Mouse (Mus musculus) MEL (cell line): ENCODE results near the gene Rph3al. TPM values are rescaled to one million over a fixed set of nuclear protein-coding genes. Genes with fewer than 3 reads are reported as not detected.

Source experiments
- DNase-seq: peaks from one replicate; pipeline ENCODE4 v3.0.0; 2011; ENCODE audit warnings: low read depth, low spot score
- H3K27ac ChIP-seq: 2 replicates; pipeline ENCODE4 v1.5.1; 2012; ENCODE audit warnings: low read depth, mild to moderate bottlenecking, control low read depth, low read length, moderate library complexity; ENCODE audit not compliant: control insufficient read depth
- H3K27me3 ChIP-seq, 2 experiments: fragments of 150-350 bp in 1 of 2; sonication (generic) in 1 of 2; 2 replicates each; pipeline ENCODE4 v1.6.1; 2012; ENCODE audit warnings: low read length in 2 of 2, mild to moderate bottlenecking in 2 of 2, improper control_type of control experiment in 1 of 2, moderate library complexity in 1 of 2; ENCODE audit not compliant: insufficient read depth in 2 of 2, control insufficient read depth in 1 of 2
- H3K36me3 ChIP-seq, 2 experiments: 2 replicates each; pipeline ENCODE4 v1.6.1; 2012 to 2014; ENCODE audit warnings: low read length in 2 of 2, improper control_type of control experiment in 1 of 2, inconsistent platforms in 1 of 2, mild to moderate bottlenecking in 1 of 2; ENCODE audit not compliant: insufficient read depth in 2 of 2, control insufficient read depth in 1 of 2
- H3K4me1 ChIP-seq, 2 experiments: fragments of 150-350 bp in 1 of 2; sonication (generic) in 1 of 2; 2 replicates each; pipeline ENCODE4 v1.6.1; 2012; ENCODE audit warnings: low read length in 2 of 2, improper control_type of control experiment in 1 of 2, mild to moderate bottlenecking in 1 of 2; ENCODE audit not compliant: insufficient read depth in 2 of 2, control insufficient read depth in 1 of 2
- H3K4me3 ChIP-seq, 2 experiments: fragments of 150-350 bp in 1 of 2; sonication (generic) in 1 of 2; 2 replicates each; pipeline ENCODE4 v1.5.1; 2012; ENCODE audit warnings: low read depth in 2 of 2, low read length in 2 of 2, mild to moderate bottlenecking in 2 of 2, moderate library complexity in 2 of 2, control low read depth in 1 of 2, improper control_type of control experiment in 1 of 2; ENCODE audit not compliant: control insufficient read depth in 1 of 2, insufficient read depth in 1 of 2
- H3K79me2 ChIP-seq: 2 replicates; pipeline ENCODE4 v1.6.1; 2012; ENCODE audit warnings: mild to moderate bottlenecking, low read length, moderate library complexity; ENCODE audit not compliant: control insufficient read depth, poor library complexity, insufficient read depth
- H3K9ac ChIP-seq: 2 replicates; pipeline ENCODE4 v1.6.1; 2012; ENCODE audit warnings: low read depth, mild to moderate bottlenecking, control low read depth, low read length, moderate library complexity; ENCODE audit not compliant: control insufficient read depth, poor library complexity, severe bottlenecking
- H3K9me3 ChIP-seq: fragments of 150-350 bp; sonication (generic); replicated peaks from 2 replicates; pipeline ENCODE4 v1.6.1; 2012; ENCODE audit warnings: mild to moderate bottlenecking, low read length, improper control_type of control experiment, moderate library complexity; ENCODE audit not compliant: insufficient read depth
- BHLHE40 ChIP-seq: IDR thresholded peaks from 2 replicates; pipeline ENCODE4 v1.6.1; 2012; ENCODE audit warnings: low read depth, mild to moderate bottlenecking, inconsistent platforms, low read length, improper control_type of control experiment, borderline replicate concordance
- CHD1 ChIP-seq: IDR thresholded peaks from 2 replicates; pipeline ENCODE4 v1.6.1; 2012; ENCODE audit warnings: low read depth, mild to moderate bottlenecking, inconsistent platforms, low read length, improper control_type of control experiment
- E2F4 ChIP-seq: IDR thresholded peaks from 2 replicates; pipeline ENCODE4 v1.6.1; 2011; ENCODE audit warnings: low read depth, low read length, improper control_type of control experiment, borderline replicate concordance
- ELF1 ChIP-seq: IDR thresholded peaks from 2 replicates; pipeline ENCODE4 v1.6.1; 2014; ENCODE audit warnings: low read depth, mild to moderate bottlenecking, inconsistent platforms, low read length, improper control_type of control experiment, moderate library complexity
- EP300 ChIP-seq, 2 experiments: IDR thresholded peaks; 2 replicates each; pipeline ENCODE4 v1.6.1; 2011; ENCODE audit warnings: improper control_type of control experiment in 2 of 2, low read length in 2 of 2, low read depth in 1 of 2, mild to moderate bottlenecking in 1 of 2
- ETS1 ChIP-seq: IDR thresholded peaks from 2 replicates; pipeline ENCODE4 v1.6.1; 2012; ENCODE audit warnings: low read depth, mild to moderate bottlenecking, inconsistent platforms, low read length, improper control_type of control experiment, moderate library complexity
- GABPA ChIP-seq: IDR thresholded peaks from 2 replicates; pipeline ENCODE4 v1.6.1; 2012; ENCODE audit warnings: low read depth, mild to moderate bottlenecking, inconsistent platforms, low read length, improper control_type of control experiment, moderate library complexity
- HCFC1 ChIP-seq: IDR thresholded peaks from 2 replicates; pipeline ENCODE4 v1.6.1; 2012; ENCODE audit warnings: low read depth, mild to moderate bottlenecking, inconsistent platforms, low read length, improper control_type of control experiment, moderate library complexity
- KAT2A ChIP-seq: conservative IDR thresholded peaks from 2 replicates; pipeline ENCODE4 v1.6.1; 2012; ENCODE audit warnings: low read depth, low read length, improper control_type of control experiment, inconsistent platforms
- MAFK ChIP-seq: IDR thresholded peaks from 2 replicates; pipeline ENCODE4 v1.6.1; 2011; ENCODE audit warnings: low read depth, mild to moderate bottlenecking, low read length, improper control_type of control experiment, borderline replicate concordance
- MAX ChIP-seq: IDR thresholded peaks from 2 replicates; pipeline ENCODE4 v1.6.1; 2011; ENCODE audit warnings: low read length, improper control_type of control experiment
- MEF2A ChIP-seq: IDR thresholded peaks from 2 replicates; pipeline ENCODE4 v1.6.1; 2014; ENCODE audit warnings: low read depth, mild to moderate bottlenecking, inconsistent platforms, low read length, improper control_type of control experiment; ENCODE audit not compliant: poor library complexity, insufficient replicate concordance, severe bottlenecking; ENCODE audit errors: extremely low read depth
- MYB ChIP-seq: IDR thresholded peaks from 2 replicates; pipeline ENCODE4 v1.6.1; 2011; ENCODE audit warnings: mild to moderate bottlenecking, low read depth, low read length, improper control_type of control experiment
- MYC ChIP-seq: IDR thresholded peaks from 2 replicates; pipeline ENCODE4 v1.6.1; 2011; ENCODE audit warnings: low read depth, mild to moderate bottlenecking, low read length, improper control_type of control experiment, moderate library complexity
- NRF1 ChIP-seq: IDR thresholded peaks from 2 replicates; pipeline ENCODE4 v1.6.1; 2014; ENCODE audit warnings: low read depth, mild to moderate bottlenecking, inconsistent platforms, low read length, improper control_type of control experiment, moderate library complexity; ENCODE audit not compliant: poor library complexity, insufficient read depth, severe bottlenecking
- POLR2AphosphoS5 ChIP-seq: IDR thresholded peaks from 2 replicates; pipeline ENCODE4 v1.6.1; 2012; ENCODE audit warnings: low read depth, borderline replicate concordance, mild to moderate bottlenecking, inconsistent platforms, low read length, moderate library complexity, mixed read lengths
- SMC3 ChIP-seq: IDR thresholded peaks from 2 replicates; pipeline ENCODE4 v1.6.1; 2011; ENCODE audit warnings: low read depth, low read length, improper control_type of control experiment
- TBP ChIP-seq: IDR thresholded peaks from 2 replicates; pipeline ENCODE4 v1.8.0; 2011; ENCODE audit warnings: low read depth, low read length, improper control_type of control experiment
- ZKSCAN1 ChIP-seq: IDR thresholded peaks from 2 replicates; pipeline ENCODE4 v1.6.1; 2012; ENCODE audit warnings: low read depth, mild to moderate bottlenecking, inconsistent platforms, low read length, improper control_type of control experiment, moderate library complexity
- polyA plus RNA-seq, 2 experiments: library from polyadenylated mRNA; stranded (reverse) in 1 of 2; unstranded in 1 of 2; fragments of >175 nt in 1 of 2; fragments of >200 nt in 1 of 2; gene quantifications; 2 replicates each; pipeline versions ENCODE4 v1.2.1 to v1.2.4; 2012; ENCODE audit warnings: low replicate concordance in 2 of 2, low read depth in 1 of 2; ENCODE audit not compliant: insufficient read length in 2 of 2, insufficient read depth in 1 of 2, missing spikeins in 1 of 2
- total RNA-seq: library from RNA; depleted of rRNA; stranded (reverse); fragments of 300-350 nt; gene quantifications from 2 replicates; pipeline ENCODE4 v1.2.3, GENCODE M21; 2012

The Rph3al gene
- total and polyA plus RNA-seq, 3 experiments, result 9.4 to 23.0 TPM; not detected in 1

DNA sequence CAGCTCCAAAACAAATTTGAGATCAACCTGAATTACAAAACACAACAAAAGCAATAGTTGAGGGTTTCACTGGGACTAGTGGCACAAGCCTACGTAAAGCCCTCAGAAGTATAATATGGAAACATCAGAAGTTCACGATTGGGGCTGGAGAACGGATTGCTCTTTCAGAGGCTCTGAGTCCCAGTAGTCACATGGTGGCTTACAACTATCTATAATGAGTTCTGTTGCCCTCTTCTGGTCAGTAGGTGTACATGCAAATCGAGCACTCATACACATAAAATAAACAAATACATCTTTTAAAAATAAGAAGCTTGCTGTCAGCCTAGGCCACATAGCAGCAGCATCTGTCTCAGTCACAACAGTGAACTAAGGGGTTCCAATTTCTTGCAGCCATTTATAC, 45.0 kb upstream of the Rph3al start (continued):
- TF ChIP-seq GABPA, result no peak

DNA sequence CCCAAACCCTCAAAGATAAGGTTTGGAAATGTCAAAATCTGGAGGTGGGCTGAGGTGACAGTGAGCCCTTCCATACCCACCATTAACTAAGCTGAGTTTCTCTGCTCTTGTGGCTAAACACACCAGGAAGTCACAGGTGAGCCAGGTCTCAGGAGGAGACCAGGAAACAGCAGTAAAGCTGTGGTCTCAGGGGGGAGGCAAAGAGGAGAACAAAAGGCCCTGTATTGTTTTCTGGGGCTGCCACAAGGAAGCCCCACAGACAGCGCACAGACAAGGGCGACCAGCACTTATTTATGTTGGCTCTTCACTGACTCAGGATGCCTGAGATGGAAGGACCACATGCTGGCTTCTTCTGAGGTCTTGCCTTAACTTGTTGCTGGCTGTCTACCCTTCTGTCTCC, 42.2 kb upstream of the Rph3al start:
- DNase-seq, result no peak
- Histone ChIP-seq H3K9me3 (no peaks in the 10 kb centered on the region), H3K27me3 (peaks cover 0 to 2% of the 10 kb centered on the region in 2 experiments; a peak in 1 of 4 replicates), H3K4me3 (no peak overlapping the region), H3K79me2 (no peaks in the 10 kb centered on the region), H3K27ac (no peak overlapping the region), H3K36me3 (peaks cover 0 to 4% of the 10 kb centered on the region in 2 experiments; a peak in 2 of 4 replicates), H3K4me1 (peaks cover 2 to 13% of the 10 kb centered on the region in 2 experiments; a peak in 3 of 4 replicates), H3K9ac (no peak overlapping the region)
- TF ChIP-seq BHLHE40 (no peak), MYC (no peak), SMC3 (no peak), HCFC1 (no peak), MEF2A (no peak), ETS1 (no peak), ZKSCAN1 (no peak), POLR2AphosphoS5 (no peak), MYB (no peak), EP300 (IDR thresholded peaks at IDR 0.05; ENCODE audit: low read depth in 1 of 2, low read length in 2 of 2) (no peak), MAX (no peak)

DNA sequence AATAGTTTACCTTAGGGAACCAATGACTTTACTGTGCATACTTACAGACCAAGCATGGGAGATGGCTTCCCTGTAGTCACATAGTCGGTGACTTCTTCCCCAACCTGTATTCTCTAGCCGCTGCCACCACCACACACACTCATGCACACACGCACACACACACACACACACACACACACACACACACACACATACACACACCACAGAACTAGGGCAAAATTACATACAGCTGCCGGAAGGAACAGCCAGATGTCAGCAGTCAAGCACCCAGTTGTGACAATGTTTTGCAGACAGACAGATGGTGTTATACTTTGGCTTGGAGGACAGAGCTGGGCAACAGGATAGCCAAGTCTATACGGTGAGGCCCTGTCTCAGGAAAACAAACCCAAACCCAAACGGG, 39.8 kb upstream of the Rph3al start:
- Histone ChIP-seq H3K79me2 (no peaks in the 10 kb centered on the region), H3K4me1 (peaks cover 2 to 13% of the 10 kb centered on the region in 2 experiments; a peak in 3 of 4 replicates), H3K9ac (no peak overlapping the region), H3K27ac (no peak overlapping the region), H3K4me3 (no peak overlapping the region), H3K27me3 (peaks cover 0 to 2% of the 10 kb centered on the region in 2 experiments; a peak in 1 of 4 replicates), H3K9me3 (no peaks in the 10 kb centered on the region), H3K36me3 (peaks cover 0 to 4% of the 10 kb centered on the region in 2 experiments; a peak in 2 of 4 replicates)
- DNase-seq, result no peak
- TF ChIP-seq ZKSCAN1 (no peak), E2F4 (no peak), BHLHE40 (no peak), ELF1 (no peak), TBP (no peak), POLR2AphosphoS5 (no peak), CHD1 (no peak), HCFC1 (no peak), MEF2A (no peak), KAT2A (no peak), NRF1 (no peak), MAFK (no peak)
